Mouse (Mus musculus) layer of hippocampus, adult 9-11 months (tissue): Measurements from ENCODE around the gene Sem1.
"Not testable (repeated sequence)": the region's sequence is repeated elsewhere in the genome, so short reads cannot be mapped to it uniquely, and the experiment has no call there.

Source experiments
- DNase-seq: peaks from one replicate; pipeline ENCODE4 v3.0.0; 2022

Gene Sem1

GRCm38 (mm10) chr6:6578304-6579149, at the start of gene Sem1:
Gene Sem1, minus strand, starts transcription at chr6:6578663.
- peak; percentile 85 for DNase-seq

DNA sequence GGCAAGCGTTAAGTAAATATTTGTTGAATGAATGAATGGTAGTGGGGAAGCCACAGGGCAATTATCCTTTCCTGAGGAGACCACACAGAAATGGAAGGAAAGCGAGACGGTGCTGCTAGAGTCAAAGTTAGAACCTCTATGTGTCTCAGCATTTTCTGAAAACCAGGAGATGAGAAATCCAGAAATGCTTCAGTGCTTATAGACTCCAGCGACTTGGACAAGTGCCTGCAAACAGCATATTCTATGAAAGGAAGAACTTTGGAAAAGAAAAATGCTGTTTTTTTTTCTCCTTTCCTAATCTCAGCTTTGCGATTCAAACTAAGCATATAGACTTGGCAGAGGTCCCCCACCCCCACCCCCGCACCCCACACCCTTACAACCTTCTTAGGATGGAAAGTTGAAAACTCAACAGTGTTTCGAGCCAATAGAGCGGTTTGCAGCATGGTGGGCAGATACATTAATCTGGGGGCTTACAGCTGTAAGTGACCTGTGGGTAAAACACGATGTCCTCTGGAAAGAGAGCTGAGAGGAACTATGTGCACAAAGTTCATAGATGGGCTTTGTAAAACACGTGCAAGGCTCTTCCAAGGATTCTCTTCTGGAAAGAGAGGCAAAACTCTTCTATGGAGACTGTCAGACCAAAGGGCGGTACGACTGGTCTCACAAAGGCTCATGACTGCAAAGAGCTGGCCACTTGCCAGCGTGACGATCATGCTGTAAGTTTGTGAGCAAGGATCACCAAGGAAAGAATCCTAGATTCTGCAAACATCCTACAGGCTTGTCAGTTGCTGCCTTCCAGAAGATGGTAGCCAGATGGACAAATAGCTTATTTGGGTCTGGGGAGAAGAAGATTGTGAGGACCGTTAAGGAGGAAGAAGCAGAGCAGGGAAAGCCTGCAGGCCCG, 44.6 kb upstream of the Sem1 start:
- peak; percentile 2 for DNase-seq

DNA sequence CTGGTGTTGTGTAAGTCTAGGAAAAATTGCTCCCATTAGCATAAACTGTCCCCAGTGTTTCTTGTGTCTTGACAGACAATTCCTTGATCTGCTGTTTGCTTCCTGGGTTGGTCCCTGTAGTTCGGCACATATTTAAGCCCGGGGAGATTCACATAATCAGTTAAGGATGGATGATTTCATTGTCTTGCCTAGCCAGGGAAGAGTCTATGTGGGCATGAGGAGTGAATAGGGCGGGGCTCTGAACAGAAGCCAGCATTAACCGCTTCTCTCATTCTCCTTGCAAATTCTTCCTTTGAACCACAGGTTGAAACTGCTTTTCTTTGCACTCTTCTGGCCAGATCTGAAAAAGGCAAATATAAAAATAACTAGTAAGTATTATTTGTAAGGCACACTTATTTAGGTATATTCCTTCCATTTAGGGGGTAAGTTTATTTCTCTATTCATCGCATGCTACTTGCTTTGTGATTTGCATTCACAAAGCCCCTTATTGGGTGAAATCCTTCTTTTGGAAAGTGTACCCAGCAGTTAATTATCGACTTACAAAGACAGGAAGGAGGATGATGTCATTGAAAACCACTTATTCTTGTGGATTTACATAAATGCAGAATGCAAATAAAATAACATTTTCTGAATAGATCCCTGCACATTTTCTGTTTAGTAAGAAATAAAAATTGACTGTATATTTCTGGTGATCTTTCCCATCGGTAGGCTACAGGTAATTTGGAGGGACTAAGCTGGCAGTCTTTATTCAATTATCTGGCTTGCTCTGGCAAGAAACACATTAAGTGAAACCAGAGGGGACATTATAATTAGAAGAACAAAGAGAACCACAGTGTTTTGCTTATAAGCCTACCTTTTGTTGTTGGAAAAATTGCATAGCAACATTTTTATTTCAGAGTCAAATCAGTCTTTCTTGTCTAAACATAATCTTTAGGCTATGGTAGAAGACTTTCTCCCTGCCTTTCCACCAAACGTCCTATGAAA, 25.4 kb upstream of the Sem1 start:
- no peak for DNase-seq

GRCm38 (mm10) chr6:6586313-6586712, 7.8 kb upstream of the Sem1 start:
- no peak for DNase-seq

- no peak for DNase-seq
These were observed 3.4 kb upstream of the Sem1 start for GRCm38 (mm10) chr6:6581849-6582248.

GRCm38 (mm10) chr6:6577741-6578284, 650 bp downstream of the Sem1 start:
- no peak for DNase-seq

DNA sequence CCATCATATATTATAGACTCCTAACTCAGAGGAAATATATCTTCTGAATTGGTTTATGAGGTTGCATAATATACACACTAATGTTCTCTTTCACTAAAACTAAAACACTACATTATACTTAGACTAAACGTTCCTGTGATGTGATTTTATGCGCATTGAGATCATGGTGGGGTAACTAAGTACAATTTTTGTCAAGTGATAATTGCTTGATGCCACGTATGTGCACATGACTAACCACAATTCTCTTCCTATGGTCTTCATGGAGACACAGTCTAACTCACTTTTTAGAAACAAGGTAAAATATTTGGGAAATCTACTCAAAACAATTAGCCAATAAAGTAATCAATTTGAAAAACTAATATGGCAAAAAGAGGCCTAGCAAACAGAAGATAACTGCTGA, 1.2 kb downstream of the Sem1 start:
- no peak for DNase-seq

DNA sequence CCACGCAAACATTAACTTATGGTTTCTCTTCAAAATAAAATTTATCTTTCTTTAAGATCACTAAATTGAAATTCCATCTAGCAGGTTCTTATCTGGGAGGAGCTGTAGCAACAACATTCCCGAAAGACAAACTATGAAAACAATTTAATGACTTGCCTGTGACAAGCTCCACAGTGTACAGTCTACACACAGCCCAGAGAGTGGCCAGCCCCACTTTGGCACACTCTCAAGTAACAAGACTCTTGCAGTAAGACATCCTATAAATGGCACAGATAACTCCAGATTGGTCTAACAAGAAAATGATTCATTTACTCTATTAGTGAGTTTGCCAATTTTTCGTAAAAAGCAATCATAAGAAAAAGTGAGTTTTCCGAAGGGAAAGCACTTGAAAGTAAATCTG, 2.7 kb downstream of the Sem1 start:
- DNase-seq = no peak

DNA sequence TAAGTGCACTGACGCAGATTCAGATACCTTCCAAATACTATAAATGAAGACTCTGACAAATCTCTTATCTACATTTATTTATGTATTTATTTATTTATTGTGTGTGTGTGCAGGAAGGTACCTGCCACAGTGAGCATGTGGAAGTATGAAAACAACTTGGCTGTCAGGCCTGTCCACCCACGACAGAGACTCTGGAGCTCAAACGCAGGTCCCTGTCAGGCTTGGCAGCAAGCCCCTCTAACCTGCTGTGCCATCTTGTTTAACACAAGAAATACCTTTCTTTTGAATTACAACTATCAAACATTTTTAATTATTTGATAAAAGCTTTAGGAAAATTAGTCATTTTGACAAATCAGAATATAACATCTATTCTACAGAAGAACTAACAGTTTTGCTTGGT, 10.0 kb downstream of the Sem1 start:
- no peak for DNase-seq

- DNase-seq = no peak
These were observed 14.8 kb downstream of the Sem1 start for GRCm38 (mm10) chr6:6563691-6564090.

DNA sequence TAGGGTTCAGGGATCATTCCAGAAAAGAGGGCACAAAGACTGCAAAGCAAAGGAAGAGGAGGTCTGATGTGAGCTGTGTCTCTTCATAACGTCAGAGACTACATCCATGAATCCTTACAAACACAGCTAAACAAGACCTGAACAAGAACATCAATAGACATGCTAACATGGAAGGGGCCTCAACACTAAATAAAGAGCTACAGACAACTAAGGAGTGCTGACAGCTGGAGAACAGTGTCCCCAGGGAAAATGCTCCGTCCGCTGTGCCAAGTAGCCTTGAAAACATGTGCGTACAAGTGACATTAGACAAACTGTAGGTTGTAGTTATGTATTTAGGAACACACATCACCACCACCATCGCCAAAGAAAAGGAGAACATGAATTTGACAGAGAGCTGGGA, 15.7 kb downstream of the Sem1 start:
- DNase-seq = no peak

GRCm38 (mm10) chr6:6557647-6558046, 20.8 kb downstream of the Sem1 start:
- DNase-seq = no peak

- DNase-seq = no peak
These were observed 26.5 kb downstream of the Sem1 start for GRCm38 (mm10) chr6:6552006-6552405.

- DNase-seq = no peak
These were observed 30.5 kb downstream of the Sem1 start for GRCm38 (mm10) chr6:6547997-6548396.

DNA sequence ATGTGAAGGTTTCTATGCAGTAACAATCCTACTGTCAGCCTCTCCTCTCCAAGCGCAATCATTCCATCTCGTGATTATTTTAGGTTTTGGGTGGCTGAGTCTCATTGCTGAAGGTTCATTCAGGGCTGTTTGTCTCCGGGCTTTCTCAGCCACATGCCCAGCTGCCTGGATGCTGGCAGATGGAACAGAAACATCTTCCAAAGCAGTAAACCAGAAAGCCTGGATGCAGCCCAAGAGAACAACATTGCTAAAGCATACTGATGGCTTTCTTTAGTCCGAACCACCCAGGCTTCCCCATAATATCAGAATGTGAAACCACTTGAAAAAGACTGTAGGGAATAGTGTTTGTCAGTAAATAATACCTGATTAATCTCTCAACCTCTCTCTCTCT, 34.2 kb downstream of the Sem1 start:
- DNase-seq = peak; percentile 50

GRCm38 (mm10) chr6:6543606-6544254, 34.7 kb downstream of the Sem1 start:
- no peak for DNase-seq

GRCm38 (mm10) chr6:6542133-6542532, 36.3 kb downstream of the Sem1 start:
- no peak for DNase-seq

DNA sequence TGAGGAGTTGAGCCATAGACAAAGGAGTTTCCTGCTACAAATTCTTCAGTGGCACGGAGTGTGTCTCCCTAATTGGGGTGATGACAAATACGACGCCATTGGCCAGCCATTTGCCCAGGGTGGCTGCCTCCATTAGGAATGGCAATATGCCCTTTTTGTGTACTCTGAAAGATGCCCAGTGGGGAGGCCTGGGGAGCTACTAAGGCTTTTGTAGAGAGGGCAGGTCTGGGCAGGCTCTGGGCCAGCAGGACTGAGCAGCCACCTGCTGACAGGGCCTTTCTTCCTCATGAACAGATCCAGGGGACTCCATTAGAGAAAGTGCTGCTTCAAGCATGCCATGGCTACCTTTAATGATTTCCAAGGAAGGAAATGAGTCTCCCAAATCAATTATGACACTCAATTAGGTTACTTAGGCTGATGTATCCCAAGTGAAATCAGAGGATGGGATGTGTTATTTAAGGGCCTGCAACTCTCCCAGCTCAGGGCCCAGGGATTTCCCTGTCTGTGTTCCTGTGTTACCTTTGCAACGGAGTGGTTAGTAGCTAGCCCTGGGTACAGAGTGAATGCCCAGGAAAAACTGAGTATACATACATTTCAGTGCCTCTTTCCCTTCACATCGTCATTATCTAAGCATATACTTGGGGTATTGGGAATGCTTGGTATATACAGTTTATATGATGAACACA, 41.5 kb downstream of the Sem1 start:
- DNase-seq = no peak

DNA sequence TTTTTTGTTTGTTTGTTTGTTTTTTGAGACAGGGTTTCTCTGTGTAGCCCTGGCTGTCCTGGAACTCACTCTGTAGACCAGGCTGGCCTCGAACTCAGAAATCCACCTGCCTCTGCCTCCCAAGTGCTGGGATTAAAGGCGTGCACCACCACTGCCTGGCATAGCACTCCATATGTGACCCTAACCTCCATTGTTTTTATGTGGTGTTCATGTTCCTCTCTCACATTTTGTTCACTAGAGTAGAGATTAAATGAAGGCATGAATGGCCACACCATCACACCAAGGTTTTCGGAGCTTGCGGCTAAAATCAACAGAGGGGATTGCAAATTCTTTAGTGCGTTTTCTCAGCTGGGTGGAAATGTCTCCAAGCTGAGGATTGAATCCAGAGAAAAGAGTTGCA, 42.1 kb downstream of the Sem1 start:
- not testable (repeated sequence) for DNase-seq
